ENCODE assay signal across 14 mouse cellular contexts in the genomic region with DNA sequence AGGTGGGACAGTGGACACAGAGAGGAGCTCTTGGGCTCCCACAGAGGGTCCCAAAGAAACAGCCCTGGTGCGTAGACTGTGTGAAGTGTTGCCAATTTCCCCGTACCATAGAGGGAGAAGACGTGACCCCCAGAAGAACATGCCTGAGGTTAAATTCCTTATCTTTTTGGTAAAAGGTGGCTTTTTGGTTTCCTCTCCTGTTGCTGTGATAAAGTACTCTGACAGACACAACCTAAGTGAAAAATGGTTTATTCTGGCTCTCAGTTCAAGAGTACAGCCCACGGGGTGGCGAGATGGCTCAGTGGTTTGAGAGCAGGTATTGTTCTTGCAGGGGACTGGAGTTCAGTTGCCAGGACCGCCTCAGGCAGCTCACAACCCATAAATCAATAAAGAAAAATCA. TPM values are rescaled to one million over a fixed set of nuclear protein-coding genes. Genes with fewer than 3 reads are reported as not detected.
DNase-seq lines count a peak whose midpoint lies in the region; ATAC-seq and TF ChIP-seq lines count a peak whose summit lies in the region.
"Had no signal": no experiment of that assay in that cellular context is flagged by ENCODE, and none has a peak within 500 bp of the region (broad histone marks: within the 10 kb centered on the region; RNA-seq: fewer than 3 reads in every experiment).

No protein-coding gene starts in this region.

- no peaks in the 10 kb centered on the region for H3K27me3 ChIP-seq in intestine, embryonic 15.5 days (replicated peaks)
- no peaks in the 10 kb centered on the region for H3K27me3 ChIP-seq in intestine, postnatal 0 days (replicated peaks; ENCODE audit: control insufficient read depth, insufficient read depth, low read length)
- no peaks in the 10 kb centered on the region for H3K27me3 ChIP-seq in lung, embryonic 14.5 days (ENCODE audit: insufficient read depth, low read length)
- H3K27me3 ChIP-seq in intestine, embryonic 16.5 days (replicated peaks; ENCODE audit: control insufficient read depth, insufficient read depth, low read length) = no peaks in the 10 kb centered on the region
- H3K27me3 ChIP-seq in stomach, embryonic 16.5 days (ENCODE audit: control insufficient read depth, insufficient read depth, low read length) = no peaks in the 10 kb centered on the region
- H3K27me3 ChIP-seq: embryonic facial prominence, embryonic 13.5 days; forebrain, embryonic 15.5 days; lung, embryonic 15.5 days had no signal

- 81% methylated on average over 6 of the region's 6 CpGs for WGBS in intestine, embryonic 15.5 days
- WGBS in intestine, postnatal 0 days = 88% methylated on average over 6 of the region's 6 CpGs
- 87% methylated on average over 6 of the region's 6 CpGs for WGBS in lung, embryonic 14.5 days
- WGBS in intestine, embryonic 16.5 days = 86% methylated on average over 6 of the region's 6 CpGs
- 73% methylated on average over 6 of the region's 6 CpGs for WGBS in stomach, embryonic 16.5 days

- H3K9me3 ChIP-seq in intestine, embryonic 15.5 days = no peaks in the 10 kb centered on the region
- H3K9me3 ChIP-seq in intestine, postnatal 0 days (ENCODE audit: control insufficient read depth) = 0 out of 2 replicates have a peak, but pooled peaks cover 2% of the 10 kb centered on the region
- no peaks in the 10 kb centered on the region for H3K9me3 ChIP-seq in lung, embryonic 14.5 days (ENCODE audit: low read depth, low read length)
- H3K9me3 ChIP-seq in intestine, embryonic 16.5 days (ENCODE audit: control insufficient read depth, low read length) = peaks cover 4% of the 10 kb centered on the region
- H3K9me3 ChIP-seq in stomach, embryonic 16.5 days (replicated peaks; ENCODE audit: control insufficient read depth, low read length) = no peaks in the 10 kb centered on the region
- H3K9me3 ChIP-seq: embryonic facial prominence, embryonic 13.5 days; forebrain, embryonic 15.5 days; lung, embryonic 15.5 days had no signal

- no peak overlapping the region for H3K4me3 ChIP-seq in intestine, embryonic 15.5 days (replicated peaks)
- H3K4me3 ChIP-seq in intestine, postnatal 0 days (ENCODE audit: low read depth, low read length) = no peak overlapping the region
- H3K4me3 ChIP-seq in lung, embryonic 14.5 days (ENCODE audit: low read depth, low read length) = no peak overlapping the region
- H3K4me3 ChIP-seq in intestine, embryonic 16.5 days (ENCODE audit: low read length) = no peak overlapping the region
- no peak overlapping the region for H3K4me3 ChIP-seq in stomach, embryonic 16.5 days (replicated peaks; ENCODE audit: low read length)
- H3K4me3 ChIP-seq: embryonic facial prominence, embryonic 13.5 days; forebrain, embryonic 15.5 days; lung, embryonic 15.5 days had no signal

- 0 out of 2 replicates have a peak overlapping the region, but pooled peaks have one; percentile 28 for H3K9ac ChIP-seq in intestine, embryonic 15.5 days
- no peak overlapping the region for H3K9ac ChIP-seq in intestine, postnatal 0 days (ENCODE audit: low read depth, low read length)
- H3K9ac ChIP-seq in lung, embryonic 14.5 days = no peak overlapping the region
- H3K9ac ChIP-seq in intestine, embryonic 16.5 days (ENCODE audit: low read depth, low read length) = no peak overlapping the region
- no peak overlapping the region; the same call in 1 of the 2 replicates for H3K9ac ChIP-seq in stomach, embryonic 16.5 days (ENCODE audit: low read length)
- H3K9ac ChIP-seq: embryonic facial prominence, embryonic 13.5 days; forebrain, embryonic 15.5 days; lung, embryonic 15.5 days had no signal

- ATAC-seq in intestine, embryonic 15.5 days = no peak
- no peak for ATAC-seq in intestine, postnatal 0 days
- no peak for ATAC-seq in lung, embryonic 14.5 days (ENCODE audit: insufficient read depth)
- no peak for ATAC-seq in intestine, embryonic 16.5 days
- no peak for ATAC-seq in stomach, embryonic 16.5 days (ENCODE audit: insufficient read depth, low FRiP score)
- ATAC-seq: forebrain, embryonic 15.5 days; hindbrain, postnatal 0 days had no signal

- no peak for TF ChIP-seq CTCF in intestine, postnatal 0 days (IDR thresholded peaks at IDR 0.05; ENCODE audit: low read depth)
- TF ChIP-seq CTCF in lung, embryonic 14.5 days (IDR thresholded peaks at IDR 0.05; ENCODE audit: low read depth) = no peak

- H3K4me1 ChIP-seq in intestine, embryonic 15.5 days (replicated peaks) = peaks cover 60% of the 10 kb centered on the region
- peaks cover 32% of the 10 kb centered on the region for H3K4me1 ChIP-seq in intestine, postnatal 0 days (replicated peaks; ENCODE audit: control insufficient read depth, insufficient read depth, low read length)
- H3K4me1 ChIP-seq in lung, embryonic 14.5 days (ENCODE audit: insufficient read depth) = peaks cover 27% of the 10 kb centered on the region
- H3K4me1 ChIP-seq in intestine, embryonic 16.5 days (ENCODE audit: control insufficient read depth, insufficient read depth, low read length) = peaks cover 49% of the 10 kb centered on the region
- H3K4me1 ChIP-seq in stomach, embryonic 16.5 days (ENCODE audit: control insufficient read depth, insufficient read depth, low read length) = peaks cover 57% of the 10 kb centered on the region

- no peak for DNase-seq in lung, embryonic 14.5 days
- no peak for DNase-seq in lung, postnatal 4 days
- no peak for DNase-seq in cerebellum, adult 9-10 months
- DNase-seq: adrenal gland, postnatal 14 days; cerebellum, postnatal 36 days; right cerebral cortex, postnatal 25 days had no signal

- H3K36me3 ChIP-seq in intestine, embryonic 15.5 days = no peaks in the 10 kb centered on the region
- H3K36me3 ChIP-seq in intestine, postnatal 0 days (ENCODE audit: control insufficient read depth, insufficient read depth) = no peaks in the 10 kb centered on the region
- H3K36me3 ChIP-seq in lung, embryonic 14.5 days (ENCODE audit: insufficient read depth) = no peaks in the 10 kb centered on the region
- H3K36me3 ChIP-seq in intestine, embryonic 16.5 days (ENCODE audit: control insufficient read depth, insufficient read depth, low read length) = no peaks in the 10 kb centered on the region
- H3K36me3 ChIP-seq in stomach, embryonic 16.5 days (ENCODE audit: control insufficient read depth, insufficient read depth, low read length) = no peaks in the 10 kb centered on the region
- H3K36me3 ChIP-seq: embryonic facial prominence, embryonic 13.5 days; forebrain, embryonic 15.5 days; lung, embryonic 15.5 days had no signal

- peak overlapping the region; percentile 66; the same call in 1 of the 2 replicates for H3K27ac ChIP-seq in intestine, embryonic 15.5 days
- H3K27ac ChIP-seq in intestine, postnatal 0 days (ENCODE audit: low read depth, low read length) = no peak overlapping the region
- H3K27ac ChIP-seq in lung, embryonic 14.5 days (ENCODE audit: low read depth) = peak overlapping the region; percentile 46; the same call in 1 of the 2 replicates
- H3K27ac ChIP-seq in intestine, embryonic 16.5 days (ENCODE audit: low read length) = peak overlapping the region; percentile 36
- peak overlapping the region; percentile 97 for H3K27ac ChIP-seq in stomach, embryonic 16.5 days (ENCODE audit: low read length)
- H3K27ac ChIP-seq: embryonic facial prominence, embryonic 13.5 days; forebrain, embryonic 15.5 days; hindbrain, postnatal 0 days had no signal

- no peak overlapping the region for H3K4me2 ChIP-seq in intestine, embryonic 15.5 days (replicated peaks)
- H3K4me2 ChIP-seq in intestine, postnatal 0 days (replicated peaks; ENCODE audit: low read depth) = no peak overlapping the region
- no peak overlapping the region for H3K4me2 ChIP-seq in lung, embryonic 14.5 days
- no peak overlapping the region for H3K4me2 ChIP-seq in intestine, embryonic 16.5 days (ENCODE audit: low read depth, low read length)
- no peak overlapping the region for H3K4me2 ChIP-seq in stomach, embryonic 16.5 days (ENCODE audit: low read depth, low read length)
- H3K4me2 ChIP-seq: embryonic facial prominence, embryonic 13.5 days; forebrain, embryonic 15.5 days; lung, embryonic 15.5 days had no signal

RNA-seq across cellular contexts. Expression of gene Wbp2, which starts 12.7 kb away (rescaled TPM):
- 93.5 and 98.1 TPM in 2 replicates for polyA plus RNA-seq in intestine, embryonic 15.5 days (2015; fragmentation: Nextera tagmentation; extraction: Ambion mirVana)
- 179 and 201 TPM in 2 replicates for polyA plus RNA-seq in intestine, postnatal 0 days (2015; fragmentation: Nextera tagmentation; extraction: Ambion mirVana)
- 66.5 and 69.8 TPM in 2 replicates for polyA plus RNA-seq in lung, embryonic 14.5 days (2014; fragmentation: Nextera tagmentation; extraction: Ambion mirVana)
- polyA plus RNA-seq in intestine, embryonic 16.5 days (2015; fragmentation: Nextera tagmentation; extraction: Ambion mirVana) = 135 and 160 TPM in 2 replicates
- polyA plus RNA-seq in stomach, embryonic 16.5 days (2015; fragmentation: Nextera tagmentation; extraction: Ambion mirVana) = 81.8 and 98.6 TPM in 2 replicates

RNA-seq across cellular contexts. Expression of gene Unc13d, which starts 21.7 kb away (rescaled TPM):
- polyA plus RNA-seq in intestine, embryonic 15.5 days (2015; fragmentation: Nextera tagmentation; extraction: Ambion mirVana) = 4.2 and 5.2 TPM in 2 replicates
- 1.1 and 1.2 TPM in 2 replicates for polyA plus RNA-seq in intestine, postnatal 0 days (2015; fragmentation: Nextera tagmentation; extraction: Ambion mirVana)
- polyA plus RNA-seq in lung, embryonic 14.5 days (2014; fragmentation: Nextera tagmentation; extraction: Ambion mirVana) = 2.5 and 3.3 TPM in 2 replicates
- 6.4 and 7.5 TPM in 2 replicates for polyA plus RNA-seq in intestine, embryonic 16.5 days (2015; fragmentation: Nextera tagmentation; extraction: Ambion mirVana)
- polyA plus RNA-seq in stomach, embryonic 16.5 days (2015; fragmentation: Nextera tagmentation; extraction: Ambion mirVana) = 8.3 and 9.9 TPM in 2 replicates

RNA-seq across cellular contexts. Expression of gene Trim47, which starts 27.5 kb away (rescaled TPM):
- polyA plus RNA-seq in intestine, embryonic 15.5 days (2015; fragmentation: Nextera tagmentation; extraction: Ambion mirVana) = 18.0 and 20.9 TPM in 2 replicates
- polyA plus RNA-seq in intestine, postnatal 0 days (2015; fragmentation: Nextera tagmentation; extraction: Ambion mirVana) = 15.7 and 16.1 TPM in 2 replicates
- 12.7 and 13.2 TPM in 2 replicates for polyA plus RNA-seq in lung, embryonic 14.5 days (2014; fragmentation: Nextera tagmentation; extraction: Ambion mirVana)
- polyA plus RNA-seq in intestine, embryonic 16.5 days (2015; fragmentation: Nextera tagmentation; extraction: Ambion mirVana) = 13.9 and 14.7 TPM in 2 replicates
- polyA plus RNA-seq in stomach, embryonic 16.5 days (2015; fragmentation: Nextera tagmentation; extraction: Ambion mirVana) = 22.7 and 23.1 TPM in 2 replicates

RNA-seq across cellular contexts. Expression of gene Trim65, which starts 31.5 kb away (rescaled TPM):
- 6.4 and 7.1 TPM in 2 replicates for polyA plus RNA-seq in intestine, embryonic 15.5 days (2015; fragmentation: Nextera tagmentation; extraction: Ambion mirVana)
- polyA plus RNA-seq in intestine, postnatal 0 days (2015; fragmentation: Nextera tagmentation; extraction: Ambion mirVana) = 3.1 and 3.3 TPM in 2 replicates
- polyA plus RNA-seq in lung, embryonic 14.5 days (2014; fragmentation: Nextera tagmentation; extraction: Ambion mirVana) = 3.7 and 3.9 TPM in 2 replicates
- polyA plus RNA-seq in intestine, embryonic 16.5 days (2015; fragmentation: Nextera tagmentation; extraction: Ambion mirVana) = 7.7 and 9.3 TPM in 2 replicates
- polyA plus RNA-seq in stomach, embryonic 16.5 days (2015; fragmentation: Nextera tagmentation; extraction: Ambion mirVana) = 6.2 and 8.0 TPM in 2 replicates

RNA-seq across cellular contexts. Expression of gene Mrpl38, which starts 39.2 kb away (rescaled TPM):
- polyA plus RNA-seq in intestine, embryonic 15.5 days (2015; fragmentation: Nextera tagmentation; extraction: Ambion mirVana) = 107 and 109 TPM in 2 replicates
- 35.6 and 38.5 TPM in 2 replicates for polyA plus RNA-seq in intestine, postnatal 0 days (2015; fragmentation: Nextera tagmentation; extraction: Ambion mirVana)
- 89.3 and 91.9 TPM in 2 replicates for polyA plus RNA-seq in lung, embryonic 14.5 days (2014; fragmentation: Nextera tagmentation; extraction: Ambion mirVana)
- polyA plus RNA-seq in intestine, embryonic 16.5 days (2015; fragmentation: Nextera tagmentation; extraction: Ambion mirVana) = 104 and 110 TPM in 2 replicates
- polyA plus RNA-seq in stomach, embryonic 16.5 days (2015; fragmentation: Nextera tagmentation; extraction: Ambion mirVana) = 83.5 and 87.0 TPM in 2 replicates
